Mouse (Mus musculus): ENCODE data around the gene Anxa2. TPM values are rescaled to one million over a fixed set of nuclear protein-coding genes. Genes with fewer than 3 reads are reported as not detected.

The Anxa2 gene
- polyA plus RNA-seq, 1 experiment from 2014 or later = 80.1 TPM

Small RNAs within 50 kb of the gene (microRNA-seq; reads per million reads assigned to microRNA genes)
- not detected for gene Mir3109

Other genes with a start within 250 kb of the Anxa2 start
- 14.9 and 16.4 TPM in 2 replicates for gene Ice2, start 55.7 kb upstream of the Anxa2 start, polyA plus RNA-seq (2015; fragmentation: Nextera tagmentation; extraction: Ambion mirVana)